Mouse (Mus musculus) ES-CJ7 (cell line): ENCODE results near the gene Farp1.

Experiments
- DNase-seq: peaks from one replicate; pipeline ENCODE4 v3.0.0; 2011; ENCODE audit warnings: low read depth, low spot score

The Farp1 gene

GRCm38 (mm10) chr14:121145698-121146097 lies 110.7 kb downstream of the Farp1 start:
- DNase-seq: no peak

DNA sequence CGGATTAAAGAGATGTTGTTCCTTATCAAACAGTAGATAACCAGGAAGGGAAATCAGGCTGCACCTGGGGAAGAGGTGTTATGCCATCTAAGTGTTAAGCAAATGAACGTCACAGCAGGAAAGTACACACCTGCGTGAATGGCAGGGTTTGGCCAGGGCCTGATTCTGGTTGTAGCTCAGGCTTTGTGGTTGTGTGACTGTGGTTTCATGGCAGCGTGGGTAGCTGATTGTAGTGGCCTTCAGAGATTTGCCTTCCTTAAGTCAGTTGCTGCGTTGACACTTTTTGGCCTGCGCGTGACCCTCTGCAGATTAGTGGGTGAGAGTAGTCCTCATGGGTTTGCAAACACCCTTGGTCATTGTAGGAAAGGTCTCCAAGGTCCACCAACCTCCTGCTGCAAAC lies 111.2 kb downstream of the Farp1 start:
- DNase-seq: peak; percentile 21

DNA sequence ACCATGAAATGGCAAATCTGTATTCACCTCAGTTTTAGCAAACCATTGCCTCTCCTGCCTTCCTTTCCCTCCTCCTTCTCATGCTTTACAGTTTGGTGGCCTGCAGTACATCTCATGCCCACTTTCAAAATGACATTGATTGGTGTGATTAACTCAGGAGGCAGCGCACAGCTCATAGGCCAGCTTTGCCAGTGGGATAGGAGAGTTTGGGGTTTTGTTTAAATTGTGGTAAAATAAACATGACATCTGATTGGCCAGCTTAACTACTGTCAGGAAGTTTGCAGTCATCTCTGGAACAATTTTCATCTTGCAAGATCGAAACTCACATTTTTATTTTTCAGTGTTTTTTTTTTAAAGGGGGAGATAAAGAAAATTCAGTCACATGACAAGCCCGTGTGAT lies 112.0 kb downstream of the Farp1 start:
- no peak for DNase-seq

DNA sequence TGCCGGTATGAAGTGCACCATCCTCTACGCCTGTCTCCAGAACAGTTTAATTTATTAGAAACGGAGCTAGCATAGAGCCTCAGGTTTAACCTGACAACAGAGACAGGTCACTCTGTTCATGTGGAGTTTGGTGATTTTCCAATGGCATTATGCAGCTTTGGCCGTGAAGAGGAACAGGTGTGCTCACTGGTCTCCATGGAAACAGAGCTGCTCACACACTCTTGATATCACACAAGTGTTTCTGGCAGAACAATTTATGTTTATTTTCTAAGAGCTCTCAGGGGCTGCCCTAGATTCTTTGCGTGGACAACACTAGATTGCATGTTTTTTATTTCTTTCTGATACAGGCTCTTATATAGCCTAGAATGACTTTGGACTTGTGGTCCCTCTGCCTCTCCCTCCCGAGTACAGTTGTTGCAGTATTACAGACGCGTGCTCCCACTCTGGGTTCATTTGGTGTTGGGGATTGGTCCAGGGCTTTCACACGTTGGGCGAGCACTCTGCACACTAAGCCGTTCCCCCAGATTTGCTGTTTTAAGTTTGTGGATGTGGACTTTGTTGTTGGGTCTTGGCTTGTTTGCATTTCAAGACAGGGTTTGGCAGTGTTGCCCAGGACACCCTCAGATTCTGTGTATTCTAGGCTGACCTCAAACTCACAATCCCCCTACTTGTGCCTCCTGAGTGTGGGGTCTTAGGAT lies 113.2 kb downstream of the Farp1 start:
- DNase-seq: no peak

GRCm38 (mm10) chr14:121149984-121150383 lies 115.0 kb downstream of the Farp1 start:
- DNase-seq: no peak

DNA sequence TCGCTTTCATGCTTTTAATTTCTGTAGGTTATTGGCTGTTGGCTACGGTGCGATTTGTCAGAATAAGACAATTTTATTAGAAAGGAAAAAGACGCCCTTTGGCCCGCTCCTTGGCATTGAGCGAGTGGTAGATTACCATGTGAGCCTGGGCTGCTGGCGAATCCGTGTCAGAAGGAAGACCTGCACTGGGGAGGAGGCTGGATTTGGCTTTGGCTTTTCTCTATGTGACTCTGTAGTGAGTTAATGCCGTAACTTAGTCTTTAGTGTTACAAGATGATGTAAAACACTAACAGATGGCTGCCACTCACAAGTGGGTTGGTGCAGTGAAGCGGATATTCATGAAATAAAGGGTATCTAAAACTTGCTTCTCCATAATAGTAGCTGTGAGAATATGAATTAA lies 116.8 kb downstream of the Farp1 start:
- no peak for DNase-seq

DNA sequence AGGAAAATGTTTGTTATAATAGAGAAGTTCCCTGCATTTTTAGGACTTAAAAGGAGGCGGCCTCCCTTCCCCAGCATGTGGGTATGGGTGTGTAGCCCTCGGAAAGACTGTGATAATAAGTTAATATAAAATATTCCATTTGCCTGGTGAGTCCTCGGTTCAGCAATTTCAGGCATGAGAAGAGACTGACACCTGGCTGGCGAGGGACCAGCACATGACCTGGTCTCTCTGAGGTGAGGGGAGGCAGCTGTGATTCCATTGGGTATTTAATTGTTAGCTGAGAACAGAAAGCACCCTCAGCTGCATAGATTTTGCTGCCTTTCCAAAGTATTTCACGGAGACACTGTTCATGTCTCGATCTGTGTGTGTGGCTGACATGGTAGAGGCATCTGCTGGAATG lies 117.8 kb downstream of the Farp1 start:
- DNase-seq: no peak

GRCm38 (mm10) chr14:121153260-121153659 lies 118.3 kb downstream of the Farp1 start:
- DNase-seq: no peak

DNA sequence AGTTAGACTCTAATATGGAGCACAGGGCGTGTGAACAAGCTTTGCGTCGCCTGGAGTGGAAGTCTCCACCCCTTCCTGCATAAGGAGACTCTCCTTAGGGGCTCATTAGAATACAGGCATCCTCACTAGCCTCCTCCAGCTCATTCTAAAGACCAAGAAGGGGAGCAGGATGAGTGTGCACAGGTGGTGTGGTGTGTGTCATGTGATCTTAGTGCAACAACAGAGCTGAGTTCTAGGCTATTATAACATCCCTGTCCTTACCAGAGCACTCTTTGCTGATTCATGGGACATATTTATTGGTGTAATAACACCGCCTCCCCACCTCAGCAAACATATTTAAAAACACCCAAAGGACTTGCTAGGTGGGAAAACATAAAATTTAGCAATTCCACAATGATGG lies 120.2 kb downstream of the Farp1 start:
- no peak for DNase-seq

DNA sequence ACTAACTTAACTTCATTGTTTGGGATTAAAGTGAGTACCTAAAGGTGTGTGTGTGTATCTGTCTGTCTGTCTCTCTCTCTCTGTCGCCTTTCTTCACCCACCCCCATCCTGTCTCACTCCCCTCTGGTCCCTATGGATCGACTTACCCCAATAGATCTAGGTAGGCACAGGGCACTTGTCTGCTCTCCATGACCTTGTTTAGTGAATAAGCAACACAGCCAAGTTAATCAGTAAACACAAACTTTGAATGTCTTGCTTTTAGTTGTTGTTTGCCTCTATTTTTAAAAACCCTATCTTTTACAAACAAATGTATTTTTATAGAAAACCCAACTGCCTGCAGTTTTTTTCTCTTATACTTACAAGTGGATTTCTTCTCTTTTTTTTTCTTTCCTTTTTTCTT lies 123.6 kb downstream of the Farp1 start:
- no peak for DNase-seq

DNA sequence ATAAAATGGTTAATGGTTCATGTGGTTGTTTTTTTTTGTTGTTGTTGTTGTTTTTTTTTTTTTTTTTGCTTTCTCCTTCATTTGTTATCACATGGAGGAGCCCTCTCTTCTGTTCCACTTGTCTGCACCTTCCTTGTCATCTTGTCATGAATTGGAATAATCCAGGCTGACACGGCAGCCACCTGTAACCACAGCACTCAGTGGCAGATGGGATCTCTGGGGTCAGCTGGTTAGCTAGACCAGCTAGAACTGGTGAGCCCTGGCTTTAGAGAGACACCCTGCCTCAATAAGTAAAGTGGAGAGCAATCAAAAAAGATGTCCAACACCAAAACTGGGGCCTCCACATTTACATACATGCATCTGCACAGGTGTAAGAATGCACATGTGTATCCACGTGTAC lies 127.8 kb downstream of the Farp1 start:
- no peak for DNase-seq

DNA sequence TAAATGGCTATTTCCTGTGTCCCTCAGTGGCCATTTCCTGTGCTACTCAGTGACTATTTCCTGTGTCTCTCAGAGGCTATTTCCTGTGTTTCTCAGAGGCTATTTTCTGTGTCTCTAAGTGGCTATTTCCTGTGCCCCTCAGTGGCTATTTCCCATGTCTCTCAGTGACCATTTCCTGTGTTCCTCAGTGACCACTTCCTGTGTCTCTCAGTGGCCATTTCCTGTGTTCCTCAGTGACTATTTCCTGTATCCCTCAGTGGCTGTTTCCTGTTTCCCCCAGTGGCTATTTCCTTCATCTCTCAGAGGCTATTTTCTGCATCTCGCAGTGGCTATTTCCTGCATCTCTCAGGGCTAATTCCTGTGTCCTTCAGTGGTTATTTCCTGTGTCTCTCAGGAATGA lies 129.9 kb downstream of the Farp1 start:
- DNase-seq: no peak

- DNase-seq: no peak
Observed at GRCm38 (mm10) chr14:121165408-121166037, 130.5 kb downstream of the Farp1 start.

GRCm38 (mm10) chr14:121166038-121166436 lies 131.0 kb downstream of the Farp1 start:
- no peak for DNase-seq

GRCm38 (mm10) chr14:121168716-121169115 lies 133.7 kb downstream of the Farp1 start:
- DNase-seq: no peak

GRCm38 (mm10) chr14:121170321-121170720 lies 135.3 kb downstream of the Farp1 start:
- DNase-seq: no peak

GRCm38 (mm10) chr14:121172065-121173036 lies 137.4 kb downstream of the Farp1 start:
- no peak for DNase-seq

GRCm38 (mm10) chr14:121175385-121175784 lies 140.4 kb downstream of the Farp1 start:
- no peak for DNase-seq

GRCm38 (mm10) chr14:121175861-121176260 lies 140.9 kb downstream of the Farp1 start:
- no peak for DNase-seq

GRCm38 (mm10) chr14:121177907-121178306 lies 142.9 kb downstream of the Farp1 start:
- DNase-seq: no peak

- DNase-seq: no peak
Observed at GRCm38 (mm10) chr14:121180611-121181010, 145.6 kb downstream of the Farp1 start.

DNA sequence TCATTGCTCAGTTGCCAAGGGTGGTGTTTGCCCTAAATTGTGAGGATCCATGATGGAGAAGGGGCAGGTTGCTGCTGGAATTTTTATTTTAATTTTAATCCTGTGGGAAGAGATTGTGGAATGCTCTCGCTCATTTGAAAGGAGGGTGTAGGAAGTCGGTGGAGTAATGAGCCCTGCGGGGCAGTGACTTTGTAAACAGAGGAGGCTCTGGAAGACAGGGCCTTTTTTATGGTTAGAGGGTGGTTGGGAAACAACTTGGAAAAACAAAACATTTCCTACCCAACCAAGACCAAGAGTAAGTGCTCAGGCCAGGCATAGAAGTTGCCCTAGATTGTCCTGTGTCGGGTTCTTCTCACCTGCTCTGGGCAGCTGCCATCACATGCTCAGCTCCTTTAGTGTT lies 146.8 kb downstream of the Farp1 start:
- no peak for DNase-seq
